Comparison of ENCODE assay signal across 7 mouse cellular contexts in genomic region chr4:137992890-137993289, GRCm38 (mm10). TPM values are rescaled to one million over a fixed set of nuclear protein-coding genes. Genes with fewer than 3 reads are reported as not detected.
DNase-seq lines count a peak whose midpoint lies in the region; ATAC-seq and TF ChIP-seq lines count a peak whose summit lies in the region.

Gene Eif4g3, plus strand, starts transcription at chr4:137993022.

- TF ChIP-seq CTCF in ES-Bruce4 (IDR thresholded peaks at IDR 0.05; ENCODE audit: low read depth, low read length) = no peak

- TF ChIP-seq POLR2A in ES-Bruce4 (IDR thresholded peaks at IDR 0.05; ENCODE audit: insufficient read depth, low read length) = no peak

- no peak for TF ChIP-seq EP300 in ES-Bruce4 (IDR thresholded peaks at IDR 0.05; ENCODE audit: insufficient read depth, low read depth, low read length)

- ATAC-seq in CD4-positive, CD25-positive, alpha-beta regulatory T cell, adult 4 months = peak; percentile 75
- ATAC-seq in forebrain, embryonic 11.5 days (replicated peaks; ENCODE audit: low FRiP score) = no peak; the same call in 1 of the 2 replicates
- peak; percentile 71 to 76 for ATAC-seq in hematopoietic stem cell, adult 5-6 weeks (replicated peaks in 1 of 2; ENCODE audit: insufficient read depth in 1 of 2, low FRiP score in 2 of 2, low TSS enrichment in 1 of 2, low read depth in 1 of 2, poor library complexity in 2 of 2, severe bottlenecking in 2 of 2)
- peak; percentile 58; the same call in 1 of the 2 replicates for ATAC-seq in liver, embryonic 11.5 days (replicated peaks; ENCODE audit: low FRiP score)
- no peak; the same call in 1 of the 2 replicates for ATAC-seq in stomach, embryonic 16.5 days (ENCODE audit: insufficient read depth, low FRiP score)

- no peaks in the 10 kb centered on the region for H3K36me3 ChIP-seq in ES-Bruce4 (ENCODE audit: control insufficient read depth, insufficient read depth, low read length, poor library complexity, severe bottlenecking)
- H3K36me3 ChIP-seq in forebrain, embryonic 11.5 days (ENCODE audit: control insufficient read depth, insufficient read depth, low read length) = no peaks in the 10 kb centered on the region; the same call in 1 of the 2 replicates
- H3K36me3 ChIP-seq in liver, embryonic 11.5 days (ENCODE audit: control insufficient read depth, insufficient read depth, low read length) = peaks cover 9% of the 10 kb centered on the region; the same call in 1 of the 2 replicates
- peaks cover 6% of the 10 kb centered on the region; the same call in 1 of the 2 replicates for H3K36me3 ChIP-seq in stomach, embryonic 16.5 days (ENCODE audit: control insufficient read depth, insufficient read depth, low read length)

- H3K4me3 ChIP-seq in ES-Bruce4 (ENCODE audit: low read depth, low read length) = peak within 1 kb of the TSS; percentile 78
- H3K4me3 ChIP-seq in forebrain, embryonic 11.5 days (ENCODE audit: low read depth, low read length) = peak within 1 kb of the TSS; percentile 100
- H3K4me3 ChIP-seq in liver, embryonic 11.5 days (ENCODE audit: low read depth, low read length) = peak within 1 kb of the TSS; percentile 99
- H3K4me3 ChIP-seq in stomach, embryonic 16.5 days (replicated peaks; ENCODE audit: low read length) = peak within 1 kb of the TSS; percentile 80

- H3K9ac ChIP-seq in ES-Bruce4 (ENCODE audit: low read depth, poor library complexity, severe bottlenecking) = peak within 1 kb of the TSS; percentile 88
- peak within 1 kb of the TSS; percentile 98 for H3K9ac ChIP-seq in forebrain, embryonic 11.5 days (ENCODE audit: low read length)
- peak within 1 kb of the TSS; percentile 99 for H3K9ac ChIP-seq in liver, embryonic 11.5 days (ENCODE audit: low read depth, low read length)
- peak within 1 kb of the TSS; percentile 94 for H3K9ac ChIP-seq in stomach, embryonic 16.5 days (ENCODE audit: low read length)

- H3K4me1 ChIP-seq in ES-Bruce4 (ENCODE audit: control insufficient read depth, insufficient read depth, low read length) = no peaks in the 10 kb centered on the region
- H3K4me1 ChIP-seq in forebrain, embryonic 11.5 days (replicated peaks; ENCODE audit: control insufficient read depth, insufficient read depth, low read length) = peaks cover 11% of the 10 kb centered on the region
- peaks cover 19% of the 10 kb centered on the region for H3K4me1 ChIP-seq in liver, embryonic 11.5 days (replicated peaks; ENCODE audit: control insufficient read depth, insufficient read depth, low read length)
- H3K4me1 ChIP-seq in stomach, embryonic 16.5 days (ENCODE audit: control insufficient read depth, insufficient read depth, low read length) = peaks cover 22% of the 10 kb centered on the region

- peak within 1 kb of the TSS; percentile 75 for H3K4me2 ChIP-seq in forebrain, embryonic 11.5 days (ENCODE audit: low read depth, low read length, severe bottlenecking)
- H3K4me2 ChIP-seq in liver, embryonic 11.5 days = peak within 1 kb of the TSS; percentile 91
- H3K4me2 ChIP-seq in stomach, embryonic 16.5 days (ENCODE audit: low read depth, low read length) = peak within 1 kb of the TSS; percentile 70

- H3K27ac ChIP-seq in ES-Bruce4 (ENCODE audit: insufficient read depth, low read length) = no peak within 1 kb of the TSS
- H3K27ac ChIP-seq in forebrain, embryonic 11.5 days (ENCODE audit: low read depth, low read length) = peak within 1 kb of the TSS; percentile 95
- H3K27ac ChIP-seq in liver, embryonic 11.5 days (ENCODE audit: low read depth, low read length) = peak within 1 kb of the TSS; percentile 88
- peak within 1 kb of the TSS; percentile 87 for H3K27ac ChIP-seq in stomach, embryonic 16.5 days (ENCODE audit: low read length)

- no peaks in the 10 kb centered on the region for H3K9me3 ChIP-seq in ES-Bruce4 (replicated peaks; ENCODE audit: control insufficient read depth, insufficient read depth, low read length, poor library complexity, severe bottlenecking)
- H3K9me3 ChIP-seq in forebrain, embryonic 11.5 days (ENCODE audit: control insufficient read depth, low read length) = no peaks in the 10 kb centered on the region
- no peaks in the 10 kb centered on the region for H3K9me3 ChIP-seq in liver, embryonic 11.5 days (ENCODE audit: control insufficient read depth, low read length)
- 0 out of 2 replicates have a peak, but pooled peaks cover 3% of the 10 kb centered on the region for H3K9me3 ChIP-seq in stomach, embryonic 16.5 days (replicated peaks; ENCODE audit: control insufficient read depth, low read length)

- no peaks in the 10 kb centered on the region for H3K27me3 ChIP-seq in ES-Bruce4 (ENCODE audit: control insufficient read depth, insufficient read depth, low read length, poor library complexity, severe bottlenecking)
- peaks cover 2% of the 10 kb centered on the region; the same call in 1 of the 2 replicates for H3K27me3 ChIP-seq in forebrain, embryonic 11.5 days (ENCODE audit: control insufficient read depth, insufficient read depth, low read length)
- H3K27me3 ChIP-seq in liver, embryonic 11.5 days (replicated peaks; ENCODE audit: control insufficient read depth, insufficient read depth, low read length) = peaks cover 12% of the 10 kb centered on the region
- H3K27me3 ChIP-seq in stomach, embryonic 16.5 days (ENCODE audit: control insufficient read depth, insufficient read depth, low read length) = no peaks in the 10 kb centered on the region

- WGBS in forebrain, embryonic 11.5 days = 1% methylated on average over 39 of the region's 39 CpGs
- 4% methylated on average over 39 of the region's 39 CpGs for WGBS in liver, embryonic 11.5 days
- 2% methylated on average over 39 of the region's 39 CpGs for WGBS in stomach, embryonic 16.5 days

- DNase-seq in forebrain, embryonic 11.5 days (ENCODE audit: low spot score) = no peak
- no peak for DNase-seq in liver, embryonic 11.5 days (ENCODE audit: low spot score)
- no peak for DNase-seq in right cerebral cortex, postnatal 25 days

RNA-seq across cellular contexts. Expression of gene Eif4g3, which starts in this region (rescaled TPM):
- polyA plus RNA-seq in CD4-positive, CD25-positive, alpha-beta regulatory T cell, adult 4 months (2017; shearing (Covaris generic)) = 10 to 100 TPM; 42.5 to 49.0 TPM
- 71.7 TPM in 2 replicates for polyA plus RNA-seq in ES-Bruce4 (2011; ENCODE audit: insufficient read depth, insufficient read length, low read depth, missing spikeins)
- 57.3 and 57.6 TPM in 2 replicates for polyA plus RNA-seq in forebrain, embryonic 11.5 days (2014; fragmentation: Nextera tagmentation; extraction: Ambion mirVana)
- total RNA-seq in hematopoietic stem cell, adult 5-6 weeks (2017) = 41.2 and 51.2 TPM in 2 replicates
- polyA plus RNA-seq in liver, embryonic 11.5 days (2014; fragmentation: Nextera tagmentation; extraction: Ambion mirVana) = 26.2 and 28.3 TPM in 2 replicates
- polyA plus RNA-seq in stomach, embryonic 16.5 days (2015; fragmentation: Nextera tagmentation; extraction: Ambion mirVana) = 22.6 and 24.8 TPM in 2 replicates

Comparison
In these comparisons a context has a peak if more than half of its experiments do, and no peak if none do; other contexts are left out.
1. ATAC-seq: peak in CD4-positive, CD25-positive, alpha-beta regulatory T cell, adult 4 months (single experiment), hematopoietic stem cell, adult 5-6 weeks (2 of 2) and liver, embryonic 11.5 days (single experiment); none in forebrain, embryonic 11.5 days (single experiment) and stomach, embryonic 16.5 days (single experiment).
2. Peak in every context shown above with its lines, with median percentiles within 50 percentile points of each other: H3K4me3 ChIP-seq, H3K9ac ChIP-seq and H3K4me2 ChIP-seq.